Mouse (Mus musculus) bone marrow, adult 2 months (tissue): Measurements from ENCODE around the gene Wbp1l.

Experiments
- CTCF ChIP-seq: fragments of 200-500 bp; IDR thresholded peaks from 2 replicates; pipeline ENCODE4 v1.5.1; 2011; ENCODE audit warnings: low read length, control low read depth; ENCODE audit not compliant: control insufficient read depth, insufficient read depth
- POLR2A ChIP-seq: fragments of 200-500 bp; IDR thresholded peaks from 2 replicates; pipeline ENCODE4 v1.6.1; 2011; ENCODE audit warnings: low read depth, mild to moderate bottlenecking, control low read depth, low read length, borderline replicate concordance; ENCODE audit not compliant: control insufficient read depth

GRCm38 (mm10) chr19:46607424-46607823 lies 8.5 kb downstream of the Wbp1l start:
- TF ChIP-seq POLR2A (no peak), CTCF (peak; percentile 60)
